Mouse (Mus musculus) intestine, embryonic 16.5 days (tissue): ENCODE data around the gene Otog. TPM values are rescaled to one million over a fixed set of nuclear protein-coding genes. Genes with fewer than 3 reads are reported as not detected.

ENCODE experiments used
- ATAC-seq: fragments of 200-750 bp; cut with Nextera tagmentation; 2 replicates; pipeline ENCODE4 v1.8.0; 2017; ENCODE audit warnings: moderate TSS enrichment, moderate library complexity
- H3K27ac ChIP-seq: fragments of 300-500 bp; sonication (generic); 2 replicates; pipeline ENCODE4 v1.5.1; 2014; ENCODE audit warnings: mild to moderate bottlenecking, low read length
- H3K27me3 ChIP-seq: fragments of 300-500 bp; sonication (generic); replicated peaks from 2 replicates; pipeline ENCODE4 v1.6.1; 2014; ENCODE audit warnings: low read length, control low read depth, mixed read lengths; ENCODE audit not compliant: control insufficient read depth, insufficient read depth
- H3K36me3 ChIP-seq: fragments of 300-500 bp; sonication (generic); 2 replicates; pipeline ENCODE4 v1.6.1; 2014; ENCODE audit warnings: low read length, control low read depth; ENCODE audit not compliant: control insufficient read depth, insufficient read depth
- H3K4me1 ChIP-seq: fragments of 300-500 bp; sonication (generic); 2 replicates; pipeline ENCODE4 v1.6.1; 2014; ENCODE audit warnings: low read length, control low read depth, mixed read lengths; ENCODE audit not compliant: control insufficient read depth, insufficient read depth
- H3K4me2 ChIP-seq: fragments of 300-500 bp; sonication (generic); 2 replicates; pipeline ENCODE4 v1.6.1; 2014; ENCODE audit warnings: low read depth, low read length, control low read depth
- H3K4me3 ChIP-seq: fragments of 300-500 bp; sonication (generic); 2 replicates; pipeline ENCODE4 v1.5.1; 2014; ENCODE audit warnings: mild to moderate bottlenecking, low read length
- H3K9ac ChIP-seq: fragments of 300-500 bp; sonication (generic); 2 replicates; pipeline ENCODE4 v1.6.1; 2014; ENCODE audit warnings: low read depth, low read length
- H3K9me3 ChIP-seq: fragments of 300-500 bp; sonication (generic); 2 replicates; pipeline ENCODE4 v1.6.1; 2016; ENCODE audit warnings: low read length, control low read depth; ENCODE audit not compliant: control insufficient read depth
- WGBS: fragments of 180-500 bp; shearing (Covaris S2); extraction: QIAGEN DNeasy Blood & Tissue Kit; methylation state at CpG from one replicate; pipeline ENCODE4 v1.1.7; 2014; 5-methylcytosine and 5-hydroxymethylcytosine counted together
- polyA plus RNA-seq: library from polyadenylated mRNA; unstranded; fragments of >200 nt; fragmentation: Nextera tagmentation; extraction: Ambion mirVana; gene quantifications from 2 replicates; pipeline ENCODE4 v1.2.1, GENCODE M21; 2015

Otog gene
- polyA plus RNA-seq, 1 experiment from 2014 or later: not detected

- no peaks in the 10 kb centered on the region for H3K9me3 ChIP-seq
- no peak overlapping the region for H3K9ac ChIP-seq
- H3K4me1 ChIP-seq: no peaks in the 10 kb centered on the region
- H3K4me2 ChIP-seq: no peak overlapping the region
- ATAC-seq: no peak
- H3K36me3 ChIP-seq: no peaks in the 10 kb centered on the region
- 86% methylated on average over 3 of the region's 3 CpGs for WGBS
- H3K27ac ChIP-seq: no peak overlapping the region
- H3K27me3 ChIP-seq: no peaks in the 10 kb centered on the region
- no peak overlapping the region for H3K4me3 ChIP-seq
These were observed 6.8 kb downstream of the Otog start for GRCm38 (mm10) chr7:46247606-46248005.

- WGBS: 84% methylated on average over 4 of the region's 4 CpGs
These were observed 11.1 kb downstream of the Otog start for GRCm38 (mm10) chr7:46251841-46252240.

GRCm38 (mm10) chr7:46276156-46276555 is 35.4 kb downstream of the Otog start:
- H3K27me3 ChIP-seq: no peaks in the 10 kb centered on the region
- no peak overlapping the region for H3K4me3 ChIP-seq
- no peaks in the 10 kb centered on the region for H3K4me1 ChIP-seq
- no peak overlapping the region for H3K27ac ChIP-seq
- 57% methylated on average over 5 of the region's 5 CpGs for WGBS
- no peak for ATAC-seq
- no peak overlapping the region for H3K4me2 ChIP-seq
- no peaks in the 10 kb centered on the region for H3K36me3 ChIP-seq
- no peaks in the 10 kb centered on the region for H3K9me3 ChIP-seq
- H3K9ac ChIP-seq: no peak overlapping the region

More at GRCm38 (mm10) chr7:46251841-46252240, 11.1 kb downstream of the Otog start:
- no peak for ATAC-seq
- Histone ChIP-seq H3K4me2 (no peak overlapping the region), H3K9me3 (no peaks in the 10 kb centered on the region), H3K27me3 (no peaks in the 10 kb centered on the region), H3K27ac (no peak overlapping the region), H3K4me1 (no peaks in the 10 kb centered on the region), H3K4me3 (no peak overlapping the region), H3K36me3 (no peaks in the 10 kb centered on the region), H3K9ac (no peak overlapping the region)

GRCm38 (mm10) chr7:46279946-46280345 is 39.2 kb downstream of the Otog start:
- Histone ChIP-seq H3K36me3 (no peaks in the 10 kb centered on the region), H3K9me3 (no peaks in the 10 kb centered on the region), H3K9ac (no peak overlapping the region), H3K27ac (no peak overlapping the region), H3K4me1 (no peaks in the 10 kb centered on the region), H3K4me3 (no peak overlapping the region), H3K27me3 (no peaks in the 10 kb centered on the region), H3K4me2 (no peak overlapping the region)
- ATAC-seq: no peak
- WGBS: 17% methylated on average over 6 of the region's 6 CpGs

- ATAC-seq: no peak
- Histone ChIP-seq H3K4me1 (no peaks in the 10 kb centered on the region), H3K27me3 (no peaks in the 10 kb centered on the region), H3K9me3 (no peaks in the 10 kb centered on the region), H3K9ac (no peak overlapping the region), H3K36me3 (no peaks in the 10 kb centered on the region), H3K4me2 (no peak overlapping the region), H3K4me3 (no peak overlapping the region), H3K27ac (no peak overlapping the region)
These were observed 40.1 kb downstream of the Otog start for GRCm38 (mm10) chr7:46280896-46281295.

GRCm38 (mm10) chr7:46282276-46282675 is 41.5 kb downstream of the Otog start:
- Histone ChIP-seq H3K9me3 (no peaks in the 10 kb centered on the region), H3K27me3 (no peaks in the 10 kb centered on the region), H3K27ac (no peak overlapping the region), H3K4me2 (no peak overlapping the region), H3K4me3 (no peak overlapping the region), H3K4me1 (no peaks in the 10 kb centered on the region), H3K36me3 (no peaks in the 10 kb centered on the region), H3K9ac (no peak overlapping the region)
- ATAC-seq: no peak
- 66% methylated on average over 7 of the region's 7 CpGs for WGBS

GRCm38 (mm10) chr7:46283681-46284080 is 42.9 kb downstream of the Otog start:
- 70% methylated on average over 10 of the region's 10 CpGs for WGBS
- Histone ChIP-seq H3K9ac (no peak overlapping the region), H3K4me1 (no peaks in the 10 kb centered on the region), H3K27ac (no peak overlapping the region), H3K36me3 (no peaks in the 10 kb centered on the region), H3K4me3 (no peak overlapping the region), H3K9me3 (no peaks in the 10 kb centered on the region), H3K27me3 (no peaks in the 10 kb centered on the region), H3K4me2 (no peak overlapping the region)
- no peak for ATAC-seq

GRCm38 (mm10) chr7:46285161-46285839 is 44.5 kb downstream of the Otog start:
- WGBS: 86% methylated on average over 12 of the region's 12 CpGs
- no peak overlapping the region for H3K4me2 ChIP-seq
- no peak overlapping the region for H3K27ac ChIP-seq
- no peaks in the 10 kb centered on the region for H3K27me3 ChIP-seq
- ATAC-seq: no peak
- H3K4me1 ChIP-seq: no peaks in the 10 kb centered on the region
- H3K36me3 ChIP-seq: no peaks in the 10 kb centered on the region
- no peaks in the 10 kb centered on the region for H3K9me3 ChIP-seq
- H3K9ac ChIP-seq: no peak overlapping the region
- no peak overlapping the region for H3K4me3 ChIP-seq

- Histone ChIP-seq H3K27me3 (no peaks in the 10 kb centered on the region), H3K27ac (no peak overlapping the region), H3K4me2 (no peak overlapping the region), H3K9me3 (no peaks in the 10 kb centered on the region), H3K36me3 (no peaks in the 10 kb centered on the region), H3K4me1 (no peaks in the 10 kb centered on the region), H3K4me3 (no peak overlapping the region), H3K9ac (no peak overlapping the region)
- WGBS: 83% methylated on average over 4 of the region's 4 CpGs
- ATAC-seq: no peak
These were observed 45.6 kb downstream of the Otog start for GRCm38 (mm10) chr7:46286391-46286790.

GRCm38 (mm10) chr7:46287051-46287450 is 46.3 kb downstream of the Otog start:
- Histone ChIP-seq H3K9me3 (no peaks in the 10 kb centered on the region), H3K4me3 (no peak overlapping the region), H3K36me3 (no peaks in the 10 kb centered on the region), H3K4me2 (no peak overlapping the region), H3K27me3 (no peaks in the 10 kb centered on the region), H3K4me1 (no peaks in the 10 kb centered on the region), H3K9ac (no peak overlapping the region), H3K27ac (no peak overlapping the region)
- no peak for ATAC-seq
- 27% methylated on average over 8 of the region's 8 CpGs for WGBS
